Mouse (Mus musculus): ENCODE measurements around the gene Idnk. TPM values are rescaled to one million over a fixed set of nuclear protein-coding genes. Genes with fewer than 3 reads are reported as not detected.

Gene Idnk
- polyA plus RNA-seq, 1 experiment from 2014 or later: 62.0 TPM

DNA sequence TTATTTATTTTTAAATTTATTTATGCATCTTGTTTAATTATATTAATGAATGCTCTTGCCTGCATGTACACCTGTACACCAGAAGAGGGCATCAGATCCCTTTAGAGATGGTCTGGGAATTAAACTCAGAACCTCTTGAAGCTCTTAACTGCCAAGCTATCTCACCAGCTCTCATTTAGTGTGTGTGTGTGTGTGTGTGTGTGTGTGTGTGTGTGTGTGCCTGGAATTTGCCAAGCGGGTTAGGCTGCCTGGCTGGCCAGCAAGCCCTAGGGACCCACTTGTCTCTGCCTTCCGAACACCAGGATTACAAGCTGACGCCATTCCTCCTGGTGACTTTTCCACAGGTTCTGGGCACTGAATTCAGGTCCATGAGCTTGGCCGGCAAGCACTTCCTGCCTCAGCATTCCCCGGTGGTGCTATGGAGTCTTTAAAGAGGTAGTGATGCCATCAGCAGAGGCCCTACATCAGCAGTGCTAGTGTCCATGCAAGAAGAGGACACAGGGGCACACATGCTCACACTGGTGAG lies 8.4 kb upstream of the Idnk start:
- ATAC-seq (ENCODE audit: low FRiP score): 0 out of 2 replicates have a peak, but pooled peaks have one; percentile 29
- 37% methylated on average over 5 of the region's 5 CpGs for WGBS
- Histone ChIP-seq H3K27ac (no peak overlapping the region), H3K36me3 (no peaks in the 10 kb centered on the region), H3K9me3 (replicated peaks) (no peaks in the 10 kb centered on the region), H3K9ac (no peak overlapping the region), H3K4me2 (replicated peaks) (peak overlapping the region; percentile 67), H3K4me3 (peak overlapping the region; percentile 31), H3K27me3 (no peaks in the 10 kb centered on the region), H3K4me1 (peaks cover 6% of the 10 kb centered on the region; the same call in 1 of the 2 replicates)

DNA sequence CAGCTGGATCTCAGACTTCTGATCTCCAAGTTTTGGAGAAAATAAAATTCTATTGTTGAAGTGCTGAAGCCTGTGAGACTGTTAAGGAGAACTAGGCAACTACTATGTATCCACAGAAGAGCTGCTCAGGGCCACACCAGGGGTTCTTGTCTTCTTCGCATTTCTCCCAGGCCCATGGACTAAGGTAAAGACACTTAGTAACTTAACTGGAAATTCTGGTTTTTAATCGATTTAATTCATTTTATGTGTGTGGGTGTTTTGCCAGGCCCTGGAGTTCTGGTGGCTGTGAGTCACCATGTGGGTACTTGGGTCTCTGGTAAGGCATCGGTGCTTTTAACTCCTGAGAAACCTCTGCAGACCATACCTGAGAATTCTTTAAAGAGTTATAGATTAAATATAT lies 7.8 kb upstream of the Idnk start:
- no peak for ATAC-seq (ENCODE audit: low FRiP score)
- H3K27ac ChIP-seq: no peak overlapping the region
- 83% methylated on average over 3 of the region's 3 CpGs for WGBS
- no peaks in the 10 kb centered on the region for H3K27me3 ChIP-seq
- no peaks in the 10 kb centered on the region for H3K9me3 ChIP-seq (replicated peaks)
- no peak overlapping the region for H3K4me2 ChIP-seq (replicated peaks)
- no peak overlapping the region for H3K9ac ChIP-seq
- H3K4me1 ChIP-seq: peaks cover 6% of the 10 kb centered on the region; the same call in 1 of the 2 replicates
- no peaks in the 10 kb centered on the region for H3K36me3 ChIP-seq
- H3K4me3 ChIP-seq: no peak overlapping the region

DNA sequence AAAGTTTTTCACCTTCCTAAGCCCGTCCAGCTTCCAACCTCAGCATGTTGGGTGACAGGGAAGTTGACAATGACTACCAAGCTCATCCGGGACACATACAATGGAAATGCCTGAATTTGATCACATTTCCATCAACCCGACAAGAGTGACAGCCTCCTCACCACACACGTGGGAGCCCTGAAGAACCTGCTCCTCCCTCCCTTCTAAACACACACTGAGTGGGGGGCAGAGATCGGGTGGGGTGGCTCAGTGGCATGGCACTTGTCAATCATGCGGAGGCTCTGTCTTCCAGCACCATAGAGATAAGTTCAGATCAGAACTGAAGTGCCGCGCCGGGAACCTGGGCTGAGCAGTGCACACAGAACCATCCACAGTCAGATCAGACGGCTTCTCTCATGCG lies 7.0 kb upstream of the Idnk start:
- 81% methylated on average over 11 of the region's 11 CpGs for WGBS
- no peak overlapping the region for H3K27ac ChIP-seq
- no peak for ATAC-seq (ENCODE audit: low FRiP score)
- no peak overlapping the region for H3K4me2 ChIP-seq (replicated peaks)
- H3K4me1 ChIP-seq: peaks cover 6% of the 10 kb centered on the region; the same call in 1 of the 2 replicates
- H3K27me3 ChIP-seq: no peaks in the 10 kb centered on the region
- no peak overlapping the region for H3K9ac ChIP-seq
- no peaks in the 10 kb centered on the region for H3K9me3 ChIP-seq (replicated peaks)
- H3K36me3 ChIP-seq: no peaks in the 10 kb centered on the region
- no peak overlapping the region for H3K4me3 ChIP-seq

DNA sequence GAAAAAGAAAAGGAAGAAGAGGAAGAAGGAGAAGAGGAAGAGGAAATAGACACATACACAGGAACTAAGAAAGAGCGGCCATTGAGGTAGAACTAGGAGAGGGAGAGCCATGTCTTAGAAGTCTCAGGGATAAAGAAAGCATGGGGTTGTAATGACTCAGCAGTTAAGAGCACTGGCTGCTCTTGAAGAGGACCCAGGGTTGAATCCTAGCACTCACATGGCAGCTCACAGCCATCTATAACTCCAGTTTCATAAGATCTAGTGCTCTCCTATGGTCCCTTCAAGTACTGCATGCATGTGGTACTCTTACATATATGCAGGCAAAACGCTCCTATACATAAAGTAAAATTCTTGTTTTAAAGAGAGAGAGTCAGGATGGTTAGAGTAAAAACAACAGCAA lies 1.4 kb upstream of the Idnk start:
- no peak overlapping the region for H3K4me2 ChIP-seq (replicated peaks)
- ATAC-seq (ENCODE audit: low FRiP score): no peak
- WGBS: 90% methylated on average over 2 of the region's 2 CpGs

DNA sequence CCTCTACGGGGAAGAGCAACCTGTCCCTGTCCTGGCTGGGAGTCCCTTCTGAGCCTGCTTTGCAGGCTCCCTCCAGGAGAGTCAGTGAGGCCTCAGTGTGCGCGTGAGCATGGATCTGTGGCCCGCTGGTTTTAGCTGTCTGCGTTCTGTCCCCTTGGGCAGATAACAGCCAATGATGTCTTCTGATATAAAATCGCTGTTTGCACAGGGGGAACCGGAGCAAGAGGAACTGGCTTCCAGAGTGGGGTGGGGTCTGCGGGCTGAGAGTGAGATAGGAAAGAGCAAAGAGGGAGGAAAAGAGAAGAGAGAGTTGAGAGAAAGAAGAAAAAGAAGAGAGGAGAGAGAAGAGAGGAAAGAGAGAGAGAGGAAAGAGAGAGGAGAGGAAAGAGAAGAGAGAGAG lies 413 bp upstream of the Idnk start:
- H3K27me3 ChIP-seq: no peaks in the 10 kb centered on the region
- peak overlapping the region; percentile 83 for H3K4me3 ChIP-seq
- peak overlapping the region; percentile 94 for H3K4me2 ChIP-seq (replicated peaks)
- 33% methylated on average over 8 of the region's 8 CpGs for WGBS
- H3K9ac ChIP-seq: peak overlapping the region; percentile 84
- 0 out of 2 replicates have a peak, but pooled peaks cover 7% of the 10 kb centered on the region for H3K9me3 ChIP-seq (replicated peaks)
- peaks cover 11% of the 10 kb centered on the region for H3K4me1 ChIP-seq
- peaks cover 22% of the 10 kb centered on the region for H3K36me3 ChIP-seq
- 0 out of 2 replicates have a peak, but pooled peaks have one; percentile 26 for ATAC-seq (ENCODE audit: low FRiP score)
- H3K27ac ChIP-seq: no peak overlapping the region

More for the DNA sequence above, 1.4 kb upstream of the Idnk start:
- Histone ChIP-seq H3K27me3 (no peaks in the 10 kb centered on the region), H3K4me3 (no peak overlapping the region), H3K27ac (no peak overlapping the region), H3K9ac (no peak overlapping the region), H3K4me1 (peaks cover 11% of the 10 kb centered on the region), H3K36me3 (peaks cover 15% of the 10 kb centered on the region), H3K9me3 (replicated peaks) (no peaks in the 10 kb centered on the region)

GRCm38 (mm10) chr13:58158099-58158912 lies 857 bp downstream of the Idnk start:
- Histone ChIP-seq H3K27me3 (no peaks in the 10 kb centered on the region), H3K4me2 (replicated peaks) (peak overlapping the region; percentile 94), H3K27ac (0 out of 2 replicates have a peak overlapping the region, but pooled peaks have one; percentile 44)

DNA sequence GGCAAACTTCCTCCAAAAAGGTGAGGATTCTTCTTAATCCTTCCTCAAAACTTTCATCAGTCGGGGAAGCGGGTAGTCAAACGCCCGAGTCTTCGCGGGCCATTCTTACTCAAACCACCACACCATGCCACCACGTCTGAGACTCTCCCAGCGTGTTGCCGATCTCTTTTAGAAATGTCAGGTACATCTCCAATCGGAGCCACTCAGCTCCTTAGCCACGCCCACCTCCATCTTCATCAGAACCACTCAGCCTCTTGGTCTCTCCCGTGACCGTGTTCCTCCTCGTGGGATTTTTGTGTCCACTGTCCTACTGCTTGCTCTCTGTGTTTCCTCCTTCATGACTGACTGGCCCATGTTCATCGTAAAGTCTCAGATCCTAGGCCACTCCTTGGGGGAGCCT lies 3.3 kb downstream of the Idnk start:
- WGBS: 95% methylated on average over 15 of the region's 15 CpGs
- H3K36me3 ChIP-seq: peaks cover 42% of the 10 kb centered on the region
- peaks cover 11% of the 10 kb centered on the region for H3K4me1 ChIP-seq

More at GRCm38 (mm10) chr13:58158099-58158912, 857 bp downstream of the Idnk start:
- ATAC-seq (ENCODE audit: low FRiP score): peak; percentile 39
- peaks cover 11% of the 10 kb centered on the region for H3K4me1 ChIP-seq
- H3K36me3 ChIP-seq: peaks cover 31% of the 10 kb centered on the region
- 0 out of 2 replicates have a peak, but pooled peaks cover 7% of the 10 kb centered on the region for H3K9me3 ChIP-seq (replicated peaks)
- H3K4me3 ChIP-seq: peak overlapping the region; percentile 83
- peak overlapping the region; percentile 84 for H3K9ac ChIP-seq
- WGBS: 14% methylated on average over 16 of the region's 16 CpGs

GRCm38 (mm10) chr13:58163343-58163742 lies 5.9 kb downstream of the Idnk start:
- Histone ChIP-seq H3K9ac (no peak overlapping the region), H3K27ac (no peak overlapping the region), H3K9me3 (replicated peaks) (0 out of 2 replicates have a peak, but pooled peaks cover 7% of the 10 kb centered on the region), H3K27me3 (no peaks in the 10 kb centered on the region), H3K4me3 (no peak overlapping the region), H3K4me2 (replicated peaks) (no peak overlapping the region), H3K4me1 (peaks cover 6% of the 10 kb centered on the region; the same call in 1 of the 2 replicates), H3K36me3 (peaks cover 43% of the 10 kb centered on the region)
- WGBS: 95% methylated on average over 12 of the region's 12 CpGs
- ATAC-seq (ENCODE audit: low FRiP score): no peak

More for the DNA sequence above, 3.3 kb downstream of the Idnk start:
- Histone ChIP-seq H3K9me3 (replicated peaks) (0 out of 2 replicates have a peak, but pooled peaks cover 7% of the 10 kb centered on the region), H3K27ac (no peak overlapping the region), H3K4me3 (no peak overlapping the region), H3K4me2 (replicated peaks) (no peak overlapping the region), H3K27me3 (no peaks in the 10 kb centered on the region), H3K9ac (no peak overlapping the region)
- no peak for ATAC-seq (ENCODE audit: low FRiP score)

DNA sequence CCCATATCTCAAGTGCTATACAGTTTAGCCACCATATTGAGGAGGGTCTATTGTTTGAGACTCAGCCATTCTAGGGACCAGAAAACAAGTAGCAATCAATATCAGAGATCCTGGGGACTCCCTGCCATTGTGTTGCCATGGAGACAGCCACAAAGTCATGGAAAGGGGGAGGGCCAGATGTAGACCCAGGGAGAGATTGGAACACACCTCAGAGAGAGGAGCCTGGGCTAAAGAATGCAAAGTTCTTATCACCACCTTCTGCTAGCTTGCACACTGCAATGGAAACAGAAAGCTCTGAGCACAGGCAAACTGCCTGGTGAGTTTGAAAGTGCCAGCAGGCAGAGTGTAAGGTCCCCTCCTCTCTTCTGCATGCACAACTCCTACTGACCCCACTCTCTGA lies 10.7 kb downstream of the Idnk start:
- H3K9ac ChIP-seq: no peak overlapping the region
- no peak overlapping the region for H3K4me2 ChIP-seq (replicated peaks)
- H3K27ac ChIP-seq: no peak overlapping the region
- H3K27me3 ChIP-seq: no peaks in the 10 kb centered on the region
- no peaks in the 10 kb centered on the region for H3K9me3 ChIP-seq (replicated peaks)
- H3K4me3 ChIP-seq: no peak overlapping the region
- ATAC-seq (ENCODE audit: low FRiP score): no peak
- peaks cover 34% of the 10 kb centered on the region for H3K36me3 ChIP-seq
- 0 out of 2 replicates have a peak, but pooled peaks cover 5% of the 10 kb centered on the region for H3K4me1 ChIP-seq

GRCm38 (mm10) chr13:58176105-58176504 lies 18.7 kb downstream of the Idnk start:
- no peak for ATAC-seq (ENCODE audit: low FRiP score)
- Histone ChIP-seq H3K4me2 (replicated peaks) (no peak overlapping the region), H3K27me3 (no peaks in the 10 kb centered on the region), H3K4me1 (no peaks in the 10 kb centered on the region), H3K9ac (no peak overlapping the region), H3K4me3 (no peak overlapping the region), H3K27ac (no peak overlapping the region), H3K36me3 (peaks cover 67% of the 10 kb centered on the region), H3K9me3 (replicated peaks) (no peaks in the 10 kb centered on the region)
- 90% methylated on average over 3 of the region's 3 CpGs for WGBS

DNA sequence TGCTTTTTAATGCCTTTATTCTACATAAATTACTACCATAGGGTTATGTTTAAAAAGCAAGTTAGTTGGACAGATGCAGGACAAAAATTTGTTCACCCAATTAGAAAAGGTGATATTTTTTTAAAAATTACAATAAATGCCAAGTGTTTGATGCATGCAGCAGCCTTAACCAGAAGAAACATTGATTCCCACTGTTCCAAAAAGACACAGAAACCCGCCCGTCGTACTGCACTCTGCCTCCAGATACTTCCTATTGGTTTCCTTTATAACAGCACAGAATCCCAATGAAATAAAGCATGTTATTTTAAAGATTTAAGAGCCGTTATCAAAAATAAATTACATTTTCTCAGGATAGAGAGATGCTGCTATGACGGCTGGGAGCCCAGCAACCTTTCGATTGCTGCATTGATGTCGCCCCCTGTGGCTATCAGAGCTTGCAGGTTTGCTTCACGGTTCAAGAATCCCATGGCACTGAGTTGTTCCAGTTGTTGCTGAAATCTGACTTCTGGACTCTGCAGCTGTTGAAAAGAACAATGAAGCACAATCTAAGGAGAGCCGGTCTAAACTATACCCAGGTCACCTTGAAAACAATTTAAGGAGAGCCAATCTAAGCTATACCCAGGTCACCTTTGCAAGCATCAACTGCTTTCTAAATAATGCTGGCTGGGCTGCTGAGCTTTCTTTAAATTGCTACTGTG lies 20.2 kb downstream of the Idnk start:
- 87% methylated on average over 9 of the region's 9 CpGs for WGBS
- Histone ChIP-seq H3K9ac (no peak overlapping the region), H3K36me3 (peaks cover 72% of the 10 kb centered on the region), H3K4me1 (no peaks in the 10 kb centered on the region), H3K9me3 (replicated peaks) (no peaks in the 10 kb centered on the region), H3K4me3 (no peak overlapping the region), H3K4me2 (replicated peaks) (no peak overlapping the region), H3K27ac (no peak overlapping the region), H3K27me3 (no peaks in the 10 kb centered on the region)
- no peak for ATAC-seq (ENCODE audit: low FRiP score)

Data from hindbrain, embryonic 12.5 days (tissue).